Mouse (Mus musculus) cortical plate, adult 2 months (tissue): ENCODE measurements around the gene Cpsf4. TPM values are rescaled to one million over a fixed set of nuclear protein-coding genes. Genes with fewer than 3 reads are reported as not detected.

Source experiments
- H3K27ac ChIP-seq: fragments of 200-500 bp; 2 replicates; pipeline ENCODE4 v1.5.1; 2012; ENCODE audit warnings: low read length, control low read depth, inconsistent platforms; ENCODE audit not compliant: insufficient read depth
- H3K4me1 ChIP-seq: fragments of 200-500 bp; 2 replicates; pipeline ENCODE4 v1.6.1; 2011; ENCODE audit warnings: low read length; ENCODE audit not compliant: control insufficient read depth, insufficient read depth
- H3K4me3 ChIP-seq: fragments of 200-500 bp; 2 replicates; pipeline ENCODE4 v1.5.1; 2011; ENCODE audit warnings: mild to moderate bottlenecking, low read length, control low read depth; ENCODE audit not compliant: insufficient read depth
- CTCF ChIP-seq: fragments of 200-500 bp; IDR thresholded peaks from 2 replicates; pipeline ENCODE4 v1.5.1; 2011; ENCODE audit warnings: mild to moderate bottlenecking, control low read depth, low read length; ENCODE audit not compliant: insufficient read depth; ENCODE audit errors: extremely low read depth
- POLR2A ChIP-seq: fragments of 200-500 bp; IDR thresholded peaks from 2 replicates; pipeline ENCODE4 v1.6.1; 2011; ENCODE audit warnings: mild to moderate bottlenecking, low read length, control low read depth; ENCODE audit not compliant: insufficient read depth; ENCODE audit errors: extremely low read depth
- polyA plus RNA-seq: library from polyadenylated mRNA; depleted of rRNA; stranded (reverse); fragments of >200 nt; gene quantifications from 2 replicates; pipeline ENCODE4 v1.2.3, GENCODE M21; 2012

Gene Cpsf4
- polyA plus RNA-seq, 1 experiment = 39.1 TPM

- Histone ChIP-seq H3K27ac (no peak overlapping the region), H3K4me1 (peaks cover 6% of the 10 kb centered on the region), H3K4me3 (peak overlapping the region; percentile 16; the same call in 1 of the 2 replicates)
- no peak for TF ChIP-seq POLR2A
- TF ChIP-seq CTCF = no peak
Measured at GRCm38 (mm10) chr5:145165184-145165583, 1.8 kb upstream of the Cpsf4 start.

GRCm38 (mm10) chr5:145167306-145167661 lies 271 bp downstream of the Cpsf4 start:
- Histone ChIP-seq H3K4me3 (peak overlapping the region; percentile 73), H3K4me1 (peaks cover 6% of the 10 kb centered on the region), H3K27ac (no peak overlapping the region)
- TF ChIP-seq CTCF (no peak), POLR2A (no peak)

GRCm38 (mm10) chr5:145178461-145178980 lies 11.5 kb downstream of the Cpsf4 start:
- H3K4me3 ChIP-seq = no peak overlapping the region
- TF ChIP-seq POLR2A = no peak
- no peak for TF ChIP-seq CTCF
- no peaks in the 10 kb centered on the region for H3K4me1 ChIP-seq
- no peak overlapping the region for H3K27ac ChIP-seq

DNA sequence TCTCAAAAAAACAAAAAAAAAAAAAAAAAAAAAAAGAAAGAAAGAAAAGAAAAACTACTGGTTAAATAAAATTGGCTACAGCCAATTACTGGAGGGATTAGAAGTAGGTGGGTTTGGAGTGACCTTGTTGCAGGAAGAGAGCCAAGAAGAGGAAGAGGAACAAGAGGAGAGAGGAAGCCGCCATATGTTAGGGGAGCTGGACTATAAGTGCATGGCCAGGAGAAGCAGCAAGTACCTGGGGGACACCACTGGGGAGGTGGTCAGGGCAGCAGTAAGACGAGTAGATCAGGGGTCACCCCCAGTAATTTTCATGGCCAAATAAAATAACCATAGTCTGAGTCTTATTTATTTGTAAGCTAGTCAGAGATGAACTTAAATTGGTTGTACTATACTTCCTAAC lies 18.2 kb downstream of the Cpsf4 start:
- Histone ChIP-seq H3K4me3 (no peak overlapping the region), H3K4me1 (peaks cover 3% of the 10 kb centered on the region), H3K27ac (no peak overlapping the region)
- TF ChIP-seq POLR2A (no peak), CTCF (no peak)

- H3K4me1 ChIP-seq = peaks cover 4% of the 10 kb centered on the region
- no peak for TF ChIP-seq CTCF
- no peak for TF ChIP-seq POLR2A
- no peak overlapping the region for H3K4me3 ChIP-seq
- H3K27ac ChIP-seq = no peak overlapping the region
Measured at GRCm38 (mm10) chr5:145189416-145189815, 22.4 kb downstream of the Cpsf4 start.

- TF ChIP-seq POLR2A = no peak
- TF ChIP-seq CTCF = no peak
- Histone ChIP-seq H3K4me1 (peaks cover 4% of the 10 kb centered on the region), H3K4me3 (peak overlapping the region; percentile 94), H3K27ac (no peak overlapping the region)
Measured at GRCm38 (mm10) chr5:145190373-145190772, 23.4 kb downstream of the Cpsf4 start.

GRCm38 (mm10) chr5:145190875-145191798 lies 24.1 kb downstream of the Cpsf4 start:
- Histone ChIP-seq H3K4me3 (peak overlapping the region; percentile 94), H3K4me1 (peaks cover 4% of the 10 kb centered on the region), H3K27ac (peak overlapping the region; percentile 79)
- TF ChIP-seq CTCF = no peak
- peak; percentile 77 for TF ChIP-seq POLR2A

DNA sequence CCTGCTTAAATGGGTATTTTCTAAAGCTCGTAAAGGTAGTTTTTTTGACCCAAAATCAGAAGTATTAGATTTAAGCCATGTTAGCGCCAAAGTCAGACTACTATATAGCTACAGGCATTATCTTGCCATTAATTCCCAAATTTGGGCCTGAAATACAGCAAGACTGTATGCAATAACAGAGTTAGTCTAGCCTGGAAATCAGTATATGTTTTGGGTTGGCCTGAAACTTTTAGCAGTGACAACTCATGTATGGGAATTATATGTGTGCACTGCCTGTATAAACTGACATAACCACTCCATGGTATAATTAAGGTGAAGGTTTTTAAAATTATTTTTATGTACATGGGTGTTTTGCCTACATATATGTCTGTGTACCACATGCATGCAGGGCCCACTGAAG lies 24.9 kb downstream of the Cpsf4 start, which contains the start of gene Atp5j2:
Gene Atp5j2, minus strand, starts transcription at position 101 of the 400 bp plus-strand sequence.
- Histone ChIP-seq H3K27ac (peak within 1 kb of the TSS; percentile 79), H3K4me1 (peaks cover 4% of the 10 kb centered on the region), H3K4me3 (peak within 1 kb of the TSS; percentile 94)
- TF ChIP-seq CTCF (no peak), POLR2A (no peak)

DNA sequence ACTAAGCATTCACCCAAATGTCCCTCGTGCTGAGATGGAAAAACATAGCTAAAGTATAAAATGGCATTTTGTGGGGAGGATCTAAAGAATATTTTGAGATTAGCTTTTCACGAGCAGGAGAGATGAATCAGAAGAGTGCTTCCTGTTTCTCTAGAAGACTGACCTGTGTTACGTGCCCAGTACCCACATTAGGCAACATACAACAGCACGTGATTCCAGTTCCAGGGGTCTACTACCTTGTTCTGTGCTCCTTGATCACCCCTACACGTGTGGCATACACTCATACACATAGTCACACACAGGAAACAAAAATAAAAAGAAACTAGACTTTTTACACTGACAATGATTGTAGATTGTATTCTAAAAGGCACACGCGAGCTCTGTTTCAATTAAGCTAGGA lies 33.4 kb downstream of the Cpsf4 start:
- H3K4me3 ChIP-seq = peak overlapping the region; percentile 82; the same call in 1 of the 2 replicates
- no peak overlapping the region for H3K27ac ChIP-seq
- peaks cover 3% of the 10 kb centered on the region; the same call in 1 of the 2 replicates for H3K4me1 ChIP-seq
- TF ChIP-seq POLR2A = no peak
- no peak for TF ChIP-seq CTCF
